Mouse (Mus musculus) MEL (cell line): ENCODE data around the gene Stom.

Experiments used
- CTCF ChIP-seq, 3 experiments: IDR thresholded peaks in 2 of 3; conservative IDR thresholded peaks in 1 of 3; 2 replicates each; pipeline ENCODE4 v1.5.1; 2011 to 2012; ENCODE audit warnings: low read length in 3 of 3, low read depth in 2 of 3, mild to moderate bottlenecking in 2 of 3, improper control_type of control experiment in 1 of 3, inconsistent platforms in 1 of 3, mixed read lengths in 1 of 3, moderate library complexity in 1 of 3; ENCODE audit not compliant: control insufficient read depth in 1 of 3, insufficient read depth in 1 of 3, poor library complexity in 1 of 3, severe bottlenecking in 1 of 3
- ETS1 ChIP-seq: IDR thresholded peaks from 2 replicates; pipeline ENCODE4 v1.6.1; 2012; ENCODE audit warnings: low read depth, mild to moderate bottlenecking, inconsistent platforms, low read length, improper control_type of control experiment, moderate library complexity
- GATA1 ChIP-seq: IDR thresholded peaks from 2 replicates; pipeline ENCODE4 v1.6.1; 2011; ENCODE audit warnings: low read depth, low read length, improper control_type of control experiment
- MAX ChIP-seq: IDR thresholded peaks from 2 replicates; pipeline ENCODE4 v1.6.1; 2011; ENCODE audit warnings: low read length, improper control_type of control experiment
- MEF2A ChIP-seq: IDR thresholded peaks from 2 replicates; pipeline ENCODE4 v1.6.1; 2014; ENCODE audit warnings: low read depth, mild to moderate bottlenecking, inconsistent platforms, low read length, improper control_type of control experiment; ENCODE audit not compliant: poor library complexity, insufficient replicate concordance, severe bottlenecking; ENCODE audit errors: extremely low read depth
- NELFE ChIP-seq: IDR thresholded peaks from 2 replicates; pipeline ENCODE4 v1.6.1; 2011; ENCODE audit warnings: low read depth, low read length, improper control_type of control experiment
- POLR2A ChIP-seq, 2 experiments: IDR thresholded peaks; 2 replicates each; pipeline ENCODE4 v1.6.1; 2011 to 2012; ENCODE audit warnings: low read length in 2 of 2, mild to moderate bottlenecking in 2 of 2, control low read depth in 1 of 2, improper control_type of control experiment in 1 of 2, low read depth in 1 of 2, moderate library complexity in 1 of 2; ENCODE audit not compliant: control insufficient read depth in 1 of 2, insufficient read depth in 1 of 2, poor library complexity in 1 of 2

DNA sequence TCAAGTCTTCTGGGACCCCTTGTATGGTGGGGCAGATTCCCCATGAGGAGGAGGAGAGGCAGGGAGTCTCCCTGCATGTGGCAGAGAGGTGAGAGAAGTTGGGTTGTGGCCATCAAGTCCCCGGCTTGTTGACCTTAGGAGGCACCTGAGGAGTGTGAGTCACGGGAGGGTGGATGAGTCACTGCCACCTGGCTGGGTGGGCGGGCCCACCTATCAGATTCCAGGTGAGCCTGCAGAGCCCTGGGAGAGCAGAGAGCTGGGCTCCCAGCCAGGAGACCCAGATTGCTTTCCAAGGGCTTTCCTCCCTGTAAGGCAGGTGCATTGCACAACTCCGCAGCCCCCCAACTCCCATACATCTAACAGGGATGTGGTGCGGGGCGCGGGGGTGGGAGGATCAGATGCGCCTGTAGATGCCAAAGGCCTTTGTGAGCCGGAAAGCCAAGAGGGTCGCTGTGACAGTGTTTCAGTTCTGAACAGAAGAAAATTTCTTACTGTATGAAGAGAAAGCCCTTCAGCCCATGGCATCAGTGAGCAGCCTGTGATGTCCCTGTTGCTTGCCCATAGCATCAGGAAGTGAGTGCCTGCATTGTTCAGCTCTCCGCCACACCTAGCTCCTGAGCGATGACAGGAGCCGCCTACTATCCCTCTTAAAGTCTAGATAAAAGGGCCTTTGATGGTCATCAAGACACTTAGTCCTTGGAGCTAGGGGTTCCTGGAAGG is 69.5 kb downstream of the Stom start:
- TF ChIP-seq POLR2A (IDR thresholded peaks at IDR 0.05; ENCODE audit: control insufficient read depth in 1 of 2, insufficient read depth in 1 of 2, low read depth in 1 of 2, low read length in 2 of 2, poor library complexity in 1 of 2), result no peak
- no peak for TF ChIP-seq MAX
- TF ChIP-seq GATA1, result no peak
- no peak for TF ChIP-seq NELFE
- no peak for TF ChIP-seq CTCF (IDR thresholded peaks at IDR 0.05 in 2 of 3, conservative IDR thresholded peaks at IDR 0.05 in 1 of 3; ENCODE audit: control insufficient read depth in 1 of 3, insufficient read depth in 1 of 3, low read depth in 2 of 3, low read length in 3 of 3, poor library complexity in 1 of 3, severe bottlenecking in 1 of 3)
- no peak for TF ChIP-seq MEF2A
- no peak for TF ChIP-seq ETS1
